Mouse (Mus musculus): ENCODE measurements around the gene Lrrc43. TPM values are rescaled to one million over a fixed set of nuclear protein-coding genes. Genes with fewer than 3 reads are reported as not detected.

Lrrc43 gene
- total RNA-seq, 1 experiment from 2014 or later = not detected

DNA sequence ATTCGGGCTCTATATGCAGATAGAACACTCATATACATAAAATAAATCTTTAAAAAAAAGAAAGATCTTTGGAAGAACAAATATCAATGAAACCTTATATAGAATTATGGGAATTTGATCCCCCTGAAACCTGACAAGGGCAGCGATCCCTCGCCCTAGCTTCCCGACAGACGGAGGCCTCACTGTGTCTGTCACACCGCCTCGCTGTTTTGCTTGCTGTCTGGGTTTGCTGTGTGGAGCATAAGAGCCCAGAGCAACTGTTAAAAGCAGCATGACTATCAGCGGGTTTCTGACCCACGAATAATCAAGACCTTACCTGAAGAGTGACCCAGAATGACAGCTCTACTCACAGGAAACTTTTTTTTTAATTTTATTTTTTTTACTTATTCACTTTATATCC is 31.6 kb downstream of the Lrrc43 start:
- no peak for DNase-seq

DNA sequence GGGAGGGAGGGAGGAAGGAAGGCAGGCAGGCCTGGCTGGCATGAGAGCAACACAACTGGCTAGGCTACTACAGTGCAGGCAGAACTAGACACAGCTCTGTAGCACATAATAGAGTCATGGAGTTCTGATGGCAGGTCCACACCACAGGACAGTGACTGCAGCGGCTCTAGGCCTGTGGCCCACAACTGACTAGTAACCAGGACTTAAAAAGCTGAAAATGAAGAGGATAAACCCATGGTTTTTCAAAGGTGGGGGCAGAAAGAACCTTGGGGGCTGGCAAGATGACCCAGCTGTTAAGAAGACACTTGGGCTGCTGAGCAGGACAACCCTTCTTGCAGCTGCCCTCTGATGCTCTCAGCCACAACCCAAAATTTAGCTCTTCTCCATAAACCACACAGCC is 32.5 kb downstream of the Lrrc43 start:
- DNase-seq = no peak

DNA sequence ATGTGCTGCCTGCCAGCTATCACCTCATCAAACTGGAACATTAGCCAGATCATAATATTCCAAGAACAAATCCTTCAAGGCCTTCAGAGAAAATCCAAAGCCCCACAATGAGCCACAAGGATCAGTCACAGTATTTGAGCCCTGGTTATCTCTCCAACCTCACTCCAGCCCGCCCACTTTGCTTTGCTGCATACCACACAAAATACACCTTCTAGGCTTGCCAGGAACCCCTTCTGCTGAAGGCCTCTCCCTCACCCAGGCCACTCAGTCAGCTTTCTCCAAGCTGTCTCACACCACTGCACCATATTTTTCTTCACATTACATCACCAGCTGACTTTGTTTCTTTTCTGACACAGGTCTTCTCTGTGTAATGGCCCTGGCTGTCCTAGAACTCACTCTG is 33.1 kb downstream of the Lrrc43 start:
- DNase-seq = no peak

DNA sequence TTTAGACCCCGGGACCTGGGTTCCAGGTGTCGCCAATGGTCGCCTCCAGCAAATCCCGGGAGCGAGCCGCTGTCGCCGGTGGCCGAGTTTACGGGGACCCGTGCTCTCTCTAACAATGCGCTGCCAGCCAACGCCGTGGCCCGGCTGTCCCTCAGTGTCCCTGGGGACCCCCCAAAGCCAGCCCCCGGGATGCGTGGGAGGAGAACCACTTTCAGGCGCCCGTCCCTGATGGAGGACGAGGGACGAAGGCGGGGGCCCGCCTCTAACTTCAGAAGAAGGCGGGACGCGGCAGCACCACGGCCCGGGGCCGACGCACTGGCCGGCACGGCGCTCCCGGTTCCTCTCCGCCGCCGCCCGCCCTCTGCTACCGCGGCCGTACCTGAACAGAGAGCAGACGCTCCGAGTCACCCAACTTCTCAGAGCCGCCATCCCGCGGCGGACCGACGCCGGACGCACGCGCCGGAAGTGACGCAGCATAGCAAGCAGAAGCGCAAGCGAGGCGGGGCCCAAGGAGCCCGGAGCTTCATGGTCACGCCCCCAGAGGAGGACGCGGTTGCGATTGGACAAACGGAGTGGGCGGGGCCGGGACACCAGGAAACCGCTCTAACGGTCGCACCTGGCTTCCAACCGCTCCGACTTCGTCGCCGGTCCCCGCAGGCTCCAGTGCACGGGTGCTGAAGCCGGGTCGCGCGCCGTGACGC is 34.7 kb downstream of the Lrrc43 start, which contains the start of gene Diablo:
Gene Diablo (minus strand): TSS at position 485 of the 701 bp plus-strand sequence.
- DNase-seq = peak; percentile 99

DNA sequence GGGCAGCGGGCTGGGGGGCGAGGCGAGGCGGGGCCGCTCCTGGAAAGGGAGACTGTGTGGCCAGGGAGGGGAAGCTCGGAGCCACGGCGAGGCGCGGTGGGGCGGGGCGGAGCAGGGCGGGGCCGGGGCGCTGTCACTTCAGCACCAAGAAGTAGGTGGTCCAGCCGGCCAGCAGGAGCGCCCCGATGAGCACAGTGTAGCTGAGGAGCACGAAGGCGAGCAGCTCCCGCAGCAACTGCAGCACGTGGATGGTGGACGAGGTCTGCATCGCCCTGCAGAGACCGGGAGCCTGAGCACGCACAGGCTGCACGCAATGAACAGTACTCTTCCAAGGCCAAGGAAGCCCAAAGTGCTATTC is 35.3 kb downstream of the Lrrc43 start:
- DNase-seq = no peak

DNA sequence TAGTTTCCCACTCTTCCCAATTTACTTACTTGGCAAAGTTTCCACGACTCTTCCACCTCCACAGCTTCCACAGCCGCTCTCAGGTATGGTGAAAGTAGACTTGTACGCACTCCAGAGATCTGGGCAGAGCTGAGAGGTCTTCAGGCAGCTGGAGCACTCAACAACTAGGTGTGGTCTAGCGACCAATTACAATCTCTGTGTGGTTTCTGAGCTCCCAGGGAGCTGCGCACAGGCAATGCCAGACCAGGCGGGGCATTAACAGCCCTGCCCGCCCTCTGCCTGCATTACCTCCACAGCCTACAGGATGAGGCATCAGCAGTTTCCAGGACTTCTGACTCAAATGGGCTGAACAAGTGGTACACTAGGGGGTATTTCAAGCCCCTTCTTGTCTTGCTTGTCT is 36.2 kb downstream of the Lrrc43 start, which contains the start of gene Gm49027:
Gene Gm49027 (minus strand): TSS at position 208 of the 400 bp plus-strand sequence.
- peak; percentile 23 for DNase-seq

DNA sequence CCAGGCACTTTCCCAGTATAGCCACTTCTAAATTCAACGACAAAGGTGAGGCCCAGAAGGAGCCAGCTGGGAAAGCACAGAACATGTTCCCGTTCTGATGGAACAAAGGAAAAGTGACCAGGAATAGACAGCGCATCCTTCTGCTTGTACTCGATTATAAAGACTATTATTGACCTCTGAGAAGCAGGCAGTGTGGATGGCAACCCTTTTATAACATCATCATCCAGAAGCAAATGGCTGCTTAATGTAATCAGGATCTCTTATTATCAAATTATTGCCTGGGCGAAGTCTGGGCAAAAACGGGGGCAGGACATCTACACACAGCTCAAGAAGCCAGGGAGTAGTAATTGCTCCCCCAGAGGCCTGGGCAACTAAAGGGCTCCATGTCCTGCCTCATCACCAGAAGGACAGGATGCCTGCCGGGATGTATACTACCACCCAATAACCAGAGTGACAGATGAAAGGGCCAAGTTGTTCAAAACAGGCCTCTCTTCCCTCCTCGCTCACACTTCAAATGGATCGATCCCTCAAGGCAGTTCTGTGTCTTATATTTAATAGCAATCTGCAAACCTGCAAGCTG is 36.9 kb downstream of the Lrrc43 start:
- no peak for DNase-seq

DNA sequence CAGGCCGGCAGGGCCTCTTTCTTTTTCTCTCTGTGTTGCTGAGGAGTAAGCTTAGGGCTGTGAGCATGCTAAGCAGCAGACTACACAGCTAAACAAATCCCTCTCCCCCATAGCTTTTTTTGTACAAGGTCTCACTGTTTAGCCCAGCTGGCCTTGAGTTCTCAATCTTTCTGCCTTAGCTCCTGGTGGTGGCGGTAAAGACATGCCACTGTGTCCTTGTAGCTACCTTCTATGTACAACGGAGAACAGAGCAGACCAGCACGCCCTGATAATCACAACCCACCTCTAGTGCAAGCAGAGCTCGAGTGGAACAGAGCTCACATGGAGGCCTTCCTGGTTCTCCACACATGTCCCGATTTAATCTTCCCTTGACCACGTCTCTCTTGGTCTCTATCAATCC is 39.5 kb downstream of the Lrrc43 start:
- peak; percentile 44 for DNase-seq

DNA sequence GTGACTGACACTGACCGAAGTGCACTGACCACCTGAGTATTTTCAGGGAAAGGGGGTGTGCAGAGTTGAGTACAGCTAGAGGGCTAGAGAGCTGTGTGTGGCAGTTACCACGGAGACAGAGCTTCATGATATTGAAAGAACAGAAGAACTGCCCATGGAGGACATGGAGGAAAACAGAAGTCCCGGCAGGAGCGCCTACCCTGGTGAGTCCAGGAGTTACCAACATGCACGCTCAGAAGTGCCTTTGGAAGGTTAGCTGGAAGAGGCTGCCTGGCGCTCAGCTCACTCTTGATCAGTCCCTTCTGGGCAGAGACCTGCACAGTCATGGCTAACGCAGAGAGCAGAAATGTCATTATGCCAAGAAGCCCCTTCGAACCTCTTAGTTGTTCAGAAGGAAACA is 41.0 kb downstream of the Lrrc43 start:
- no peak for DNase-seq

DNA sequence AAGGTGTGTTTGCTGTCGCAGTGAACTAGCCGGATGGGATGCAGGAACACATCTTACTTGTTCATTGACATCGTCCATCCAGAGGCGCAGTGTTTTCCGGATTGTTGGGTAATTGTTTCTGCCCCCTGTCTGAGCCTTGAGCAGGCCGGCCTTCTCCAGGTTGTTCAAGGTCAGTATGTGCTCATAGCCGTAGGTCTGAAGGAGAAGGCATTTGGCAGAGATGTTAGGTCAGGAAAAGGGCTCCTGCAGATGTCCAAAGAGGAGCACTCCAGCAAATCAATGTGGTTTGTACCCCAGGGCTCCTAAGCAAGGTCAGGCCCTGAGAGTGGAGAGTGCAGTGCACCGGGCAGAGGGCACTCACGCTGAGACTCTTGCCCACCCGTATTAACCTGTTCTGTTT is 44.7 kb downstream of the Lrrc43 start:
- peak; percentile 48 for DNase-seq

DNA sequence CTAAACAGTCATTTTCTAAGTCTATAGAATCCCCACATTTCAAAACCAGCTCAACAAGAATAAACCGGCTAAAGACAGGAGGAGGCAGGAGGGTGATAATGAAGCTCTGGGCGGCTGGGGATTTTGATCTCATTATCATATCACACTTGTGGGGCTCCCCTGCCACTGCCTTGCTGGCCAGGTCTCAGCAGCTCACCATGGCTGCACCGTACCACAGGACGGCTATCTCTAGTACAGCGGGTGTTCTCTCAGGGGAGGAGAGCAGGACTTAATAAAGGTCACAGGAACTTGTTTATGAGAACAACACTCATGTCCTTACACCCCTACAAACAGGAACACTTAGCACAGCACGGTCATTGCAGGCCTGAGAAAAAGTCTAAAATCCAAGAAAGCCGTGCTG is 66.6 kb downstream of the Lrrc43 start:
- DNase-seq = no peak

DNA sequence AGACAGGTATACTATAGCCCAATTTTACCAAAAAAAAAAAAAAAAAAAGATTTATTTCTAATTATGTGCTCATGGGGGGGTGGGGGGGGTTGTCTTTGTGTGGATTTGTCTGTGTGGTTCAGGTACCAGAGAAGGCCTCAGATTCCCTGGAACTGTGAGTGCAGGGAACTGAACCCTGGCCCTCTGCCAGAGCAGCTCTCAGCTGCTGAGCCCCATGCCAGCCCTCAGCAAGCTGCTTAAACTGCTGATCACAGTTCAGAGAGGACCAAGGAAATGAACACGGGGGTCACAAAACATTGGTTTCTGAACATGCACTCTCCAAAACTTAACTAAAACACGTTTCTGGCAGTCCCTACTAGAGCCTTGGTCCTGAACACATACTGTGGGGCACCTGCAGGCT is 67.3 kb downstream of the Lrrc43 start:
- peak; percentile 70 for DNase-seq

Small RNA genes lying within 50 kb of the gene (microRNA-seq; reads per million reads assigned to microRNA genes)
- gene Mir7647 = 1.1 to 1.3 reads per million in 2 experiments

Other genes starting within 250 kb of the Lrrc43 start
- gene Wdr66, start 237.2 kb upstream of the Lrrc43 start, total RNA-seq (2021) = 0.74 and 0.86 TPM in 2 replicates
- gene Bcl7a, start 145.5 kb upstream of the Lrrc43 start, total RNA-seq (2021) = 11.9 and 16.1 TPM in 2 replicates
- gene Mlxip, start 94.5 kb upstream of the Lrrc43 start, total RNA-seq (2021) = 24.8 and 31.8 TPM in 2 replicates
- not detected in 2 replicates for gene Il31, start 184 bp downstream of the Lrrc43 start, total RNA-seq (2021)
- gene B3gnt4, start 21.2 kb downstream of the Lrrc43 start, total RNA-seq (2021) = 0.41 TPM in 1 of 2 replicates, not detected in the other
- gene Diablo, start 34.9 kb downstream of the Lrrc43 start, total RNA-seq (2021) = 63.9 and 68.2 TPM in 2 replicates
- 10.0 and 10.7 TPM in 2 replicates for gene Gm49027, start 36.2 kb downstream of the Lrrc43 start, total RNA-seq (2021)
- 42.0 and 43.7 TPM in 2 replicates for gene Vps33a, start 83.7 kb downstream of the Lrrc43 start, total RNA-seq (2021)
- gene Clip1, start 195.3 kb downstream of the Lrrc43 start, total RNA-seq (2021) = 63.1 and 64.8 TPM in 2 replicates
- gene Zcchc8, start 231.8 kb downstream of the Lrrc43 start, total RNA-seq (2021) = 46.9 and 58.0 TPM in 2 replicates